Mouse (Mus musculus) myocyte (in vitro differentiated cells): ENCODE measurements around the gene Zfp961.

Source experiments
- CEBPB ChIP-seq: IDR thresholded peaks from 2 replicates; pipeline ENCODE4 v1.6.1; 2011; ENCODE audit warnings: mild to moderate bottlenecking, moderate library complexity; ENCODE audit not compliant: poor library complexity, insufficient read depth, severe bottlenecking
- E2F4 ChIP-seq: IDR thresholded peaks from one replicate; pipeline ENCODE4 v1.6.1; 2011; ENCODE audit warnings: mild to moderate bottlenecking, control low read depth, moderate library complexity; ENCODE audit not compliant: insufficient read depth
- MAX ChIP-seq: IDR thresholded peaks from one replicate; pipeline ENCODE4 v1.6.1; 2011; ENCODE audit warnings: low read depth, mild to moderate bottlenecking, control low read depth
- MYOD1 ChIP-seq, 3 experiments: IDR thresholded peaks; one replicate each; pipeline ENCODE4 v1.6.1; 2011; ENCODE audit warnings: control low read depth in 2 of 3, low read depth in 2 of 3, mild to moderate bottlenecking in 2 of 3, moderate library complexity in 1 of 3; ENCODE audit not compliant: insufficient read length in 2 of 3, control insufficient read depth in 1 of 3
- MYOG ChIP-seq, 3 experiments: IDR thresholded peaks; one replicate each; pipeline ENCODE4 v1.6.1; 2011; ENCODE audit warnings: control low read depth in 2 of 3, low read depth in 2 of 3, mild to moderate bottlenecking in 2 of 3; ENCODE audit not compliant: insufficient read length in 2 of 3, control insufficient read depth in 1 of 3, insufficient read depth in 1 of 3
- POLR2A ChIP-seq: IDR thresholded peaks from one replicate; pipeline ENCODE4 v1.6.1; 2011; ENCODE audit warnings: low read depth, mild to moderate bottlenecking, control low read depth, moderate library complexity; ENCODE audit not compliant: insufficient read length
- POLR2AphosphoS2 ChIP-seq: IDR thresholded peaks from one replicate; pipeline ENCODE4 v1.6.1; 2011; ENCODE audit warnings: low read depth, control low read depth; ENCODE audit not compliant: insufficient read length
- SRF ChIP-seq: IDR thresholded peaks from one replicate; pipeline ENCODE4 v1.6.1; 2011; ENCODE audit warnings: low read depth; ENCODE audit not compliant: control insufficient read depth, insufficient read length
- TCF12 ChIP-seq: IDR thresholded peaks from one replicate; pipeline ENCODE4 v1.6.1; 2011; ENCODE audit warnings: mild to moderate bottlenecking, control low read depth; ENCODE audit not compliant: poor library complexity, insufficient read depth, severe bottlenecking
- USF1 ChIP-seq: IDR thresholded peaks from one replicate; pipeline ENCODE4 v1.6.1; 2011; ENCODE audit warnings: low read depth, mild to moderate bottlenecking, control low read depth, moderate library complexity

- TF ChIP-seq TCF12 (no peak), POLR2A (no peak), MAX (no peak), POLR2AphosphoS2 (no peak), USF1 (no peak), SRF (no peak), MYOD1 (IDR thresholded peaks at IDR 0.05; ENCODE audit: control insufficient read depth in 1 of 3, insufficient read length in 2 of 3, low read depth in 2 of 3) (no peak), E2F4 (no peak), CEBPB (no peak), MYOG (IDR thresholded peaks at IDR 0.05; ENCODE audit: control insufficient read depth in 1 of 3, insufficient read depth in 1 of 3, insufficient read length in 2 of 3, low read depth in 2 of 3) (no peak)
Observed at GRCm38 (mm10) chr8:72000223-72000622, 49.4 kb downstream of the Zfp961 start.
